Mouse (Mus musculus) lung, postnatal 36 days (tissue): ENCODE measurements around the gene Ankrd28.
"Not testable (repeated sequence)": the region's sequence is repeated elsewhere in the genome, so short reads cannot be mapped to it uniquely, and the experiment has no call there.

Experiments used
- DNase-seq: peaks from one replicate; pipeline ENCODE4 v3.0.0; 2022; ENCODE audit warnings: mixed read lengths

The Ankrd28 gene

GRCm38 (mm10) chr14:31830571-31831369 is at the start of gene Ankrd28:
Gene Ankrd28, minus strand, starts transcription at chr14:31830651.
- DNase-seq: peak; percentile 95

- no peak for DNase-seq
Observed at GRCm38 (mm10) chr14:31879456-31879855, 49.0 kb upstream of the Ankrd28 start.

GRCm38 (mm10) chr14:31872130-31872529 is 41.7 kb upstream of the Ankrd28 start:
- DNase-seq: no peak

- no peak for DNase-seq
Observed at GRCm38 (mm10) chr14:31870436-31870835, 40.0 kb upstream of the Ankrd28 start.

GRCm38 (mm10) chr14:31868591-31868990 is 38.1 kb upstream of the Ankrd28 start:
- DNase-seq: no peak

- not testable (repeated sequence) for DNase-seq
Observed at GRCm38 (mm10) chr14:31866366-31866765, 35.9 kb upstream of the Ankrd28 start.

GRCm38 (mm10) chr14:31858679-31859078 is 28.2 kb upstream of the Ankrd28 start:
- no peak for DNase-seq

GRCm38 (mm10) chr14:31857096-31857975 is 26.9 kb upstream of the Ankrd28 start:
- no peak for DNase-seq

- DNase-seq: no peak
Observed at GRCm38 (mm10) chr14:31856007-31856406, 25.6 kb upstream of the Ankrd28 start.

- DNase-seq: no peak
Observed at GRCm38 (mm10) chr14:31854667-31855066, 24.2 kb upstream of the Ankrd28 start.

- DNase-seq: peak; percentile 13
Observed at GRCm38 (mm10) chr14:31843571-31843970, 13.1 kb upstream of the Ankrd28 start.

GRCm38 (mm10) chr14:31832022-31832421 is 1.6 kb upstream of the Ankrd28 start:
- no peak for DNase-seq

GRCm38 (mm10) chr14:31831370-31831712 is 890 bp upstream of the Ankrd28 start:
- peak; percentile 3 for DNase-seq

GRCm38 (mm10) chr14:31829761-31830562 is 489 bp downstream of the Ankrd28 start:
- DNase-seq: peak; percentile 58

- DNase-seq: no peak
Observed at GRCm38 (mm10) chr14:31827221-31827620, 3.2 kb downstream of the Ankrd28 start.

GRCm38 (mm10) chr14:31809942-31810341 is 20.5 kb downstream of the Ankrd28 start:
- DNase-seq: no peak

- DNase-seq: no peak
Observed at GRCm38 (mm10) chr14:31803791-31804190, 26.7 kb downstream of the Ankrd28 start.

- no peak for DNase-seq
Observed at GRCm38 (mm10) chr14:31800976-31801375, 29.5 kb downstream of the Ankrd28 start.

GRCm38 (mm10) chr14:31800446-31800845 is 30.0 kb downstream of the Ankrd28 start:
- DNase-seq: no peak

GRCm38 (mm10) chr14:31798937-31799336 is 31.5 kb downstream of the Ankrd28 start:
- DNase-seq: no peak

- DNase-seq: no peak
Observed at GRCm38 (mm10) chr14:31795535-31795934, 34.9 kb downstream of the Ankrd28 start.

GRCm38 (mm10) chr14:31794776-31795126 is 35.7 kb downstream of the Ankrd28 start:
- DNase-seq: no peak
